ENCODE assay signal across 24 mouse cellular contexts in the genomic region with DNA sequence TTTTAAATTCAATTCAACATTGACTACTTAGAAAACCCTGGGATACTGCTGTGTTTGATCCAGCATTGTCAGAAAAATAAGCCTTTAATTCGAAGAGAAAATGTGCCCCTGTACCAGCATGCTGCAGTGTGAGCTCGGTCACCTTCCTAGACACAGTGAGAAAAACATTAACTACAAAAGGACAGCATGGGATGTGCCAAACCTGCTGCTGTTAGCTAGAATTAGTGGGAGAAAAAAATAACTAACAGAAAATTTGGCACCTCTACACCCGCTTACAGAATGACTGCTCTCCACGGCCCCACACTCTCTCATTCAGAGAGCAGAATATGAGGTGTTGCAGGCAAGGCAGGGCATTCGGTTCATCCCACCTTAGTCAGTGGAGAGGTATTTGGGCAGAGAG.
DNase-seq lines count a peak whose midpoint lies in the region; ATAC-seq and TF ChIP-seq lines count a peak whose summit lies in the region.
"Had no signal": no experiment of that assay in that cellular context is flagged by ENCODE, and none has a peak within 500 bp of the region (broad histone marks: within the 10 kb centered on the region; RNA-seq: fewer than 3 reads in every experiment).

No protein-coding gene starts in this region.

- peak; percentile 30 for DNase-seq in kidney, adult 11 months
- DNase-seq in kidney, postnatal 10 days = no peak
- peak; percentile 60 for DNase-seq in kidney, adult 9 months
- peak; percentile 13 for DNase-seq in kidney, postnatal 14 days
- no peak for DNase-seq in layer of hippocampus, adult 2 months (ENCODE audit: low spot score in 2 of 2)
- DNase-seq: adrenal gland, adult 2 months; adrenal gland, postnatal 25 days; cerebellum, adult 2 months; cerebellum, postnatal 10 days; embryo, embryonic 11 days; gastrocnemius, postnatal 14 days; heart, postnatal 36 days had no signal

- H3K4me1 ChIP-seq in kidney, embryonic 15.5 days = no peaks in the 10 kb centered on the region
- no peaks in the 10 kb centered on the region for H3K4me1 ChIP-seq in intestine, postnatal 0 days (replicated peaks; ENCODE audit: control insufficient read depth, insufficient read depth, low read length)
- H3K4me1 ChIP-seq: embryonic facial prominence, embryonic 15.5 days; forebrain, embryonic 10.5 days; forebrain, embryonic 15.5 days; heart, embryonic 13.5 days; hindbrain, embryonic 12.5 days had no signal

- no peaks in the 10 kb centered on the region for H3K27me3 ChIP-seq in kidney, embryonic 15.5 days
- H3K27me3 ChIP-seq in intestine, postnatal 0 days (replicated peaks; ENCODE audit: control insufficient read depth, insufficient read depth, low read length) = no peaks in the 10 kb centered on the region
- H3K27me3 ChIP-seq: CH12.LX; embryonic facial prominence, embryonic 15.5 days; forebrain, embryonic 15.5 days; heart, embryonic 13.5 days; hindbrain, embryonic 12.5 days; Patski had no signal

- ATAC-seq in kidney, embryonic 15.5 days (replicated peaks; ENCODE audit: low FRiP score) = no peak
- ATAC-seq in intestine, postnatal 0 days = no peak
- ATAC-seq: activated CD4-positive, CD25-positive, alpha-beta regulatory T cell, adult 4 months; forebrain, embryonic 15.5 days; hindbrain, embryonic 16.5 days; Patski had no signal

- no peaks in the 10 kb centered on the region for H3K36me3 ChIP-seq in kidney, embryonic 15.5 days
- no peaks in the 10 kb centered on the region for H3K36me3 ChIP-seq in intestine, postnatal 0 days (ENCODE audit: control insufficient read depth, insufficient read depth)
- H3K36me3 ChIP-seq: embryonic facial prominence, embryonic 15.5 days; forebrain, embryonic 10.5 days; forebrain, embryonic 15.5 days; heart, embryonic 13.5 days; hindbrain, embryonic 12.5 days had no signal

- H3K9ac ChIP-seq in kidney, embryonic 15.5 days = no peak overlapping the region
- no peak overlapping the region for H3K9ac ChIP-seq in intestine, postnatal 0 days (ENCODE audit: low read depth, low read length)
- H3K9ac ChIP-seq: embryonic facial prominence, embryonic 15.5 days; forebrain, embryonic 15.5 days; heart, embryonic 13.5 days; hindbrain, embryonic 12.5 days had no signal

- TF ChIP-seq CTCF in intestine, postnatal 0 days (IDR thresholded peaks at IDR 0.05; ENCODE audit: low read depth) = no peak
- TF ChIP-seq CTCF in layer of hippocampus, adult 2 months (conservative IDR thresholded peaks at IDR 0.05) = no peak

- H3K9me3 ChIP-seq in kidney, embryonic 15.5 days (replicated peaks) = no peaks in the 10 kb centered on the region
- no peaks in the 10 kb centered on the region for H3K9me3 ChIP-seq in intestine, postnatal 0 days (ENCODE audit: control insufficient read depth)
- H3K9me3 ChIP-seq: embryonic facial prominence, embryonic 15.5 days; forebrain, embryonic 10.5 days; forebrain, embryonic 15.5 days; hindbrain, embryonic 12.5 days had no signal

- H3K27ac ChIP-seq in kidney, embryonic 15.5 days = no peak overlapping the region
- no peak overlapping the region for H3K27ac ChIP-seq in intestine, postnatal 0 days (ENCODE audit: low read depth, low read length)
- H3K27ac ChIP-seq in layer of hippocampus, adult 2 months = no peak overlapping the region
- H3K27ac ChIP-seq: embryonic facial prominence, embryonic 15.5 days; forebrain, embryonic 10.5 days; forebrain, embryonic 15.5 days; heart, embryonic 13.5 days; hindbrain, embryonic 12.5 days had no signal

- WGBS in kidney, embryonic 15.5 days = 91% methylated on average over 5 of the region's 5 CpGs
- 89% methylated on average over 5 of the region's 5 CpGs for WGBS in intestine, postnatal 0 days

- H3K4me3 ChIP-seq in kidney, embryonic 15.5 days (replicated peaks) = no peak overlapping the region
- H3K4me3 ChIP-seq in intestine, postnatal 0 days (ENCODE audit: low read depth, low read length) = no peak overlapping the region
- H3K4me3 ChIP-seq in layer of hippocampus, adult 2 months = no peak overlapping the region
- H3K4me3 ChIP-seq: embryonic facial prominence, embryonic 15.5 days; erythroblast, embryonic 14.5 days; forebrain, embryonic 10.5 days; forebrain, embryonic 15.5 days; heart, embryonic 13.5 days; hindbrain, embryonic 12.5 days had no signal

- no peak overlapping the region for H3K4me2 ChIP-seq in kidney, embryonic 15.5 days
- H3K4me2 ChIP-seq in intestine, postnatal 0 days (replicated peaks; ENCODE audit: low read depth) = no peak overlapping the region
- H3K4me2 ChIP-seq: embryonic facial prominence, embryonic 15.5 days; forebrain, embryonic 15.5 days; heart, embryonic 13.5 days; hindbrain, embryonic 12.5 days had no signal

Comparison
In these comparisons a context has a peak if more than half of its experiments do, and no peak if none do; other contexts are left out.
1. DNase-seq: peak in kidney, adult 11 months (single experiment), kidney, adult 9 months (single experiment) and kidney, postnatal 14 days (single experiment); none in kidney, postnatal 10 days (single experiment) and layer of hippocampus, adult 2 months (0 of 2).